Comparison of ENCODE assay signal across 9 mouse cellular contexts in the genomic region with DNA sequence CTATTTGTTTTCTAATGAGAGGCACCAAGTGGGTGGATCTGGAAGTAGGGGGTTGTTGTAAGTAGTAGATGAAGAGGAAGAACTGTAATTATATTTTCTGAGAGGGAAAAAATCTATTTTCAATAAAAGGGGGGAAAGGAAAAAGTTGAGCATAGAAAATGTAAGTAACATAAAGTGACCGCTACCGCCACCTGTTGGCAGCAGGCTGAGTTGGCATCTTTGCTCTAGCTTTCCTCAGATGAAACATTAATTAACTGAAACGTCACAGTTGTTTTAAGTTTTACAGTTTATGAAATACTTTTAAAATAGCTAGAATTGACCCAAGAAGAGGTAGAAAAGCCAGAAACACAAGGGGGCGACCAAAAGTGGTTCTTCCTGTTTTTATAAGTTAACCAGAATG. TPM values are rescaled to one million over a fixed set of nuclear protein-coding genes. Genes with fewer than 3 reads are reported as not detected.
DNase-seq lines count a peak whose midpoint lies in the region; ATAC-seq and TF ChIP-seq lines count a peak whose summit lies in the region.
"Had no signal": no experiment of that assay in that cellular context is flagged by ENCODE, and none has a peak within 500 bp of the region (broad histone marks: within the 10 kb centered on the region; RNA-seq: fewer than 3 reads in every experiment).

No protein-coding gene starts in this region.

- WGBS in hindbrain, embryonic 14.5 days = 9% methylated on average over 4 of the region's 4 CpGs
- 11% methylated on average over 4 of the region's 4 CpGs for whole genome bisulfite sequencing in hindbrain, embryonic 12.5 days
- WGBS in midbrain, embryonic 13.5 days = 10% methylated on average over 4 of the region's 4 CpGs

- no peaks in the 10 kb centered on the region for H3K4me1 ChIP-seq in hindbrain, embryonic 14.5 days (replicated peaks; ENCODE audit: control insufficient read depth, insufficient read depth, low read length)
- no peaks in the 10 kb centered on the region for H3K4me1 ChIP-seq in hindbrain, embryonic 12.5 days
- no peaks in the 10 kb centered on the region for H3K4me1 ChIP-seq in ES-E14 (ENCODE audit: control insufficient read depth in 2 of 2, insufficient read depth in 2 of 2, low read length in 2 of 2, poor library complexity in 1 of 2)
- no peaks in the 10 kb centered on the region for H3K4me1 ChIP-seq in midbrain, embryonic 13.5 days (replicated peaks)
- H3K4me1 ChIP-seq: liver, embryonic 13.5 days had no signal

- in situ Hi-C loops in ES-E14 (cut with MboI; ENCODE audit: low sequenced_read_pairs in 2 of 2, unreplicated experiment in 2 of 2) = no loop called here

- ATAC-seq in hindbrain, embryonic 14.5 days (ENCODE audit: low FRiP score) = no peak
- ATAC-seq in hindbrain, embryonic 12.5 days (ENCODE audit: low FRiP score) = no peak
- peak; percentile 52; the same call in 1 of the 2 replicates for ATAC-seq in common myeloid progenitor, adult 5-6 weeks (replicated peaks; ENCODE audit: low read depth, poor library complexity, severe bottlenecking)
- no peak for ATAC-seq in midbrain, embryonic 13.5 days

- no peaks in the 10 kb centered on the region for H3K9me3 ChIP-seq in hindbrain, embryonic 14.5 days (ENCODE audit: control insufficient read depth, low read length)
- no peaks in the 10 kb centered on the region for H3K9me3 ChIP-seq in hindbrain, embryonic 12.5 days (replicated peaks)
- no peaks in the 10 kb centered on the region for H3K9me3 ChIP-seq in ES-E14 (ENCODE audit: control insufficient read depth, insufficient read depth, low read depth, low read length)
- H3K9me3 ChIP-seq in midbrain, embryonic 13.5 days = no peaks in the 10 kb centered on the region
- H3K9me3 ChIP-seq: liver, embryonic 13.5 days had no signal

- no peaks in the 10 kb centered on the region for H3K27me3 ChIP-seq in hindbrain, embryonic 14.5 days (ENCODE audit: control insufficient read depth, insufficient read depth, low read length)
- H3K27me3 ChIP-seq in hindbrain, embryonic 12.5 days = no peaks in the 10 kb centered on the region
- H3K27me3 ChIP-seq in midbrain, embryonic 13.5 days = no peaks in the 10 kb centered on the region
- H3K27me3 ChIP-seq: liver, embryonic 13.5 days had no signal

- no peak overlapping the region for H3K27ac ChIP-seq in hindbrain, embryonic 14.5 days
- H3K27ac ChIP-seq in hindbrain, embryonic 12.5 days = no peak overlapping the region
- H3K27ac ChIP-seq in ES-E14 (ENCODE audit: insufficient read depth, low read depth, low read length, poor library complexity, severe bottlenecking) = no peak overlapping the region
- H3K27ac ChIP-seq in midbrain, embryonic 13.5 days = no peak overlapping the region
- H3K27ac ChIP-seq: liver, embryonic 13.5 days had no signal

- H3K4me2 ChIP-seq in hindbrain, embryonic 14.5 days (replicated peaks) = no peak overlapping the region
- no peak overlapping the region for H3K4me2 ChIP-seq in hindbrain, embryonic 12.5 days (replicated peaks)
- no peak overlapping the region for H3K4me2 ChIP-seq in midbrain, embryonic 13.5 days (replicated peaks)
- H3K4me2 ChIP-seq: liver, embryonic 13.5 days had no signal

- peak; percentile 68 for DNase-seq in hindbrain, embryonic 14.5 days (ENCODE audit: low spot score)
- DNase-seq in 416B (ENCODE audit: low read depth) (peak; percentile 38), ES-E14 (ENCODE audit: low read depth, low spot score) (peak; percentile 38)
- peak; percentile 67 to 71 for DNase-seq in kidney, postnatal 4 days
- DNase-seq in spleen, postnatal 36 days (ENCODE audit: low spot score in 2 of 2) = peak; percentile 8 to 18
- DNase-seq: liver, embryonic 13.5 days had no signal

- H3K9ac ChIP-seq in hindbrain, embryonic 14.5 days = no peak overlapping the region
- H3K9ac ChIP-seq in hindbrain, embryonic 12.5 days = no peak overlapping the region
- H3K9ac ChIP-seq in ES-E14 (ENCODE audit: insufficient read depth, low read depth, low read length, poor library complexity, severe bottlenecking) = no peak overlapping the region
- H3K9ac ChIP-seq in midbrain, embryonic 13.5 days (replicated peaks) = no peak overlapping the region
- H3K9ac ChIP-seq: liver, embryonic 13.5 days had no signal

- H3K4me3 ChIP-seq in hindbrain, embryonic 14.5 days (replicated peaks; ENCODE audit: low read length) = no peak overlapping the region
- no peak overlapping the region for H3K4me3 ChIP-seq in hindbrain, embryonic 12.5 days
- no peak overlapping the region for H3K4me3 ChIP-seq in ES-E14 (ENCODE audit: insufficient read depth in 1 of 2, low read depth in 1 of 2, low read length in 2 of 2, poor library complexity in 1 of 2, severe bottlenecking in 1 of 2)
- no peak overlapping the region for H3K4me3 ChIP-seq in midbrain, embryonic 13.5 days (replicated peaks)
- H3K4me3 ChIP-seq: liver, embryonic 13.5 days had no signal

- H3K36me3 ChIP-seq in hindbrain, embryonic 14.5 days (replicated peaks; ENCODE audit: control insufficient read depth, insufficient read depth) = no peaks in the 10 kb centered on the region
- H3K36me3 ChIP-seq in hindbrain, embryonic 12.5 days = no peaks in the 10 kb centered on the region
- no peaks in the 10 kb centered on the region for H3K36me3 ChIP-seq in ES-E14 (ENCODE audit: control insufficient read depth, insufficient read depth, low read length, poor library complexity, severe bottlenecking)
- H3K36me3 ChIP-seq in midbrain, embryonic 13.5 days = no peaks in the 10 kb centered on the region
- H3K36me3 ChIP-seq: liver, embryonic 13.5 days had no signal

TF ChIP-seq in ES-E14, 5 proteins besides CTCF, POLR2A, EP300 and RAD21:
- TF ChIP-seq CHD2 (IDR thresholded peaks at IDR 0.05; ENCODE audit: low read depth, low read length) (no peak), ZNF384 (IDR thresholded peaks at IDR 0.05; ENCODE audit: low read depth, low read length) (no peak), HCFC1 (IDR thresholded peaks at IDR 0.05; ENCODE audit: borderline replicate concordance, insufficient read depth, low read length) (no peak), MAFK (IDR thresholded peaks at IDR 0.05; ENCODE audit: insufficient read depth, low read depth, low read length) (peak; percentile 61; the same call in 1 of the 2 replicates), ZC3H11A (IDR thresholded peaks at IDR 0.05; ENCODE audit: borderline replicate concordance, low read depth, low read length) (no peak)

RNA-seq across cellular contexts. Expression of a gene that starts 22.8 kb away (rescaled TPM):
- 12.7 and 13.7 TPM in 2 replicates for polyA plus RNA-seq in hindbrain, embryonic 14.5 days (2014; fragmentation: Nextera tagmentation; extraction: Ambion mirVana)
- polyA plus RNA-seq in hindbrain, embryonic 12.5 days (2016; fragmentation: Nextera tagmentation; extraction: Ambion mirVana) = 7.0 and 8.8 TPM in 2 replicates
- 37.3 and 50.7 TPM in 2 replicates for total RNA-seq in ES-E14 (2012; rRNA removed)
- total RNA-seq in common myeloid progenitor, adult 5-6 weeks (2017) = 1.7 and 6.9 TPM in 2 replicates
- 7.2 and 7.9 TPM in 2 replicates for polyA plus RNA-seq in midbrain, embryonic 13.5 days (2015; fragmentation: Nextera tagmentation; extraction: Ambion mirVana)

Comparison
In these comparisons a context has a peak if more than half of its experiments do, and no peak if none do; other contexts are left out.
1. DNase-seq: peak in every context shown above with its lines; median percentile 69 in kidney, postnatal 4 days; 68 in hindbrain, embryonic 14.5 days; 38 in 416B; 38 in ES-E14; 13 in spleen, postnatal 36 days.